Mouse (Mus musculus): Measurements from ENCODE around the gene Gm28048.

The Gm28048 gene

DNA sequence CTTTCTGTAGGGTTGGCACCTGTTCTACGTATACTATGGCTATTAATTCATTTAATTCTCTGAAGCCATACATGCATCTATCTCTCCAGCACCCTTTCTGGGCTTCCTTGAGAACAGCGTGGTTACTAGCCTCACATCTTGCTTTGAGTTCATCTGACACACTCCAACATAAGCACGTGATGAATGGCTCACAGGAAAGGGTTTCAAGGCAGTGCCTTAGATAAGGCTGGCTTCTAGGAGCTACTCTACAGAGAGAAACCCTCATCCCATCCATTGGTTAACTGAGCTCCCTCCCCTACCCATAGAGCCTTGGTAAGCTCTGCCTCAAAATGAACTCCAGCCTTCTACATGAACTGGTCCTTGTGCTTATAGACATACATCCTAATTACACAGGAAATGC, 168.5 kb downstream of the Gm28048 start:
- DNase-seq (ENCODE audit: inconsistent age in 2 of 2, low spot score in 1 of 2) = peak in 1 of 2 experiments; percentile 46

GRCm38 (mm10) chr11:22811413-22811812, 170.5 kb downstream of the Gm28048 start:
- no peak for DNase-seq (ENCODE audit: inconsistent age in 2 of 2, low spot score in 1 of 2)

DNA sequence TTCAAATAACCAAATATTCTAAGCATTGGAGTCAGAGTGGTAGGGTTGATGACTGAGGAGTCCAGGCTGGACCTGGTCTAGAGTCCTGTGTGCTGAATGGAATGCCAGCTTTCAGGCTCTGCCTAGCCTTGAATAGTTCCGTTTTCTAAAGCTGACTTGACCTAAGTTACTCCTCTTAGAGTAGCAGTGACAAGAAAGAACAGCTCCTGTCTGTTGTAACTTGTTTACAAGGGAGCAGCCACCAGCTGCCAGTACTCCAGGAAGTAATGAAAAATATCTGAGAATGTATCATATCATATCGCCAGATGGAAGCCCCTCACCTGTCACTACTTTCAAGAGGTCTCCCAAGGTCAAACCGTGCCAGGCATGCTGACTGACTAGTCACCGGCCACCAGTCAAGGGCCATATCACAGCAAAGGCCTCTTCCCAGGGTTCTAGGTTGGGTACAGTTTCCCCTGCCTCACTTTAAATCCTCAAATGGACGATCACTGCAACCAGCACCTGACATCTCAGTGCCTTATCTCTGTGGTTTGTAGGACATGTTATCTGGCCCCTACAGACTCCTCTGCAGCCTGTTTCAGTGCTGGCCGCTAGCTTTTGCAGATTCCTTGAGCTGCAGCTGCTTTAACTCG, 172.3 kb downstream of the Gm28048 start:
- DNase-seq (ENCODE audit: inconsistent age in 2 of 2, low spot score in 1 of 2) = no peak

DNA sequence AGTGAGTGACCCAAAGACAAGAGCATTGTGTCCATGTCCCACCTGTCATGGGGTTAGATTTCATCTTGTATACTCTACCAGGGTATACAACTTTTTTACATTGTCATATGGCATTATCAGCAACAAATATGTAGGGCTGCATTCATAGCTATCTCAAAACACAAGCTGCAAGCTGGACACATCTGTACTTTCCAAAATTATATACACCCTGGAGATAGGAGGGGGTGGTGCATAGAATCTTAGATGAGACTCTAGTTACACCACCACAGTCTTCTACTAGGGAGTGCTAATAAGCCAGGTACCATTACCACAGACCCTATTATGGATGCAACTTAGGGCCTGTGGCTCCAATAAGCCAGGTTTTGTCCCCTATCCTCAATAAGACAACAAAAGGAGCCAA, 173.8 kb downstream of the Gm28048 start:
- DNase-seq (ENCODE audit: inconsistent age in 2 of 2, low spot score in 1 of 2) = no peak

GRCm38 (mm10) chr11:22805171-22805570, 176.7 kb downstream of the Gm28048 start:
- DNase-seq (ENCODE audit: inconsistent age in 2 of 2, low spot score in 1 of 2) = no peak

DNA sequence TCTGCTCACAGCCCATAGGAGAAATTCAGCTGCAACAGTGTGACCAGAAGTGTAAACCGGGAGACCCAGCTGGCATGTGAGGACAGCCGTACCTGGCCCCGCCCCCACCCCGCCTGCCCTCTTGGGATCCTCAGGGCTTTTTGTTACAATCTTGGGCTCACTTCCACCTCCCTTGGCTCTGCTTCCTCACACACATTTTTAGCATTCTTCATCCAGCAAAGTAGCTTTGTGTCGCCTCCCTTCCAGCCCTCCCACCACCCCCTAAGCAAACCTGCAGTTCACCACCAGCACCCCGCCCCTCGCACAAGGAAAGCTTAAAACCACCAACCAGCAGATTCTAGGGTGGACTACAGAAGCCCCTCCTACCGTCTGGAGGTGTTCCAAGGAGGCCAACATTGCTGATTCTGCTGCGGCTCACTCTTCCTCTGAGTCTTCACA, 181.9 kb downstream of the Gm28048 start:
- DNase-seq (ENCODE audit: inconsistent age in 2 of 2, low spot score in 1 of 2) = no peak

DNA sequence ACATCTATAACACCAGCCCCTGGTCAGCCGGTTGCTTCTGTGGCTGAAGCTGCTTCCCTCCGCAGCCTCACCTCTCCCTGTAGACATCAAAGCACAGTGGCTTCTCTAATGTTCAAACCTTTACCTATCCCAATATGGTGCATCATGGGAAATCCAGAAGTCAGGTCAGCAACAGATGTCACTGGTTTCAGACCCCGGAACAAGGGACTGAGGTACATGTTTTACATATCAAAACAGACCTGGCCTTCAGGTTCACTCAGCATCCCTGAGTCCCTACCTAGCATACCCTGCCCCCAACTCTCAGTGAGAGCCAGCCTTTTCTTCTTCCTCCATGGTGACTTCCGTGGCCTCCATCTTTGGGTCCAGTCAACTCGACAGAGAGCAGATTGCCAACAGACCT, 183.0 kb downstream of the Gm28048 start:
- no peak for DNase-seq (ENCODE audit: inconsistent age in 2 of 2, low spot score in 1 of 2)

DNA sequence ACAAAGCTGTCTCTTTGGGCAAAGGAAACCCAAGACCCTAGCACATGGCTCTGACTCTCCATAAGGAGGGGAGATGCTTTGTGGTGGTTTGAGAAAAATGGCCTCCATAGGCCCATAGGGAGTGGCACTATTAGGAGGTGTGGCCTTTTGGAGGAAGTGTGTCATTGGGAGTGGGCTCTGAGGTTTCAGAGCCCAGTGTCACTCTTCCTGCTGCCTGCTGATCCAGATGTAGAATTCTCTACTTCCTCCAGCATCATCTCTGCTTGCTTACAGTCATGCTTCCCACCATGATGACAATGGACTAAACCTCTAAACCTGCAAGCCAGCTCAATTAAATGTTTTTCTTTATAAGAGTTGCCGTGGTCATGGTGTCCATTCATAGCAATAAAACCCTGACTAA, 187.2 kb downstream of the Gm28048 start:
- no peak for DNase-seq (ENCODE audit: inconsistent age in 2 of 2, low spot score in 1 of 2)

- DNase-seq (ENCODE audit: inconsistent age in 2 of 2, low spot score in 1 of 2) = no peak
Measured at GRCm38 (mm10) chr11:22793881-22794203, 188.0 kb downstream of the Gm28048 start.

DNA sequence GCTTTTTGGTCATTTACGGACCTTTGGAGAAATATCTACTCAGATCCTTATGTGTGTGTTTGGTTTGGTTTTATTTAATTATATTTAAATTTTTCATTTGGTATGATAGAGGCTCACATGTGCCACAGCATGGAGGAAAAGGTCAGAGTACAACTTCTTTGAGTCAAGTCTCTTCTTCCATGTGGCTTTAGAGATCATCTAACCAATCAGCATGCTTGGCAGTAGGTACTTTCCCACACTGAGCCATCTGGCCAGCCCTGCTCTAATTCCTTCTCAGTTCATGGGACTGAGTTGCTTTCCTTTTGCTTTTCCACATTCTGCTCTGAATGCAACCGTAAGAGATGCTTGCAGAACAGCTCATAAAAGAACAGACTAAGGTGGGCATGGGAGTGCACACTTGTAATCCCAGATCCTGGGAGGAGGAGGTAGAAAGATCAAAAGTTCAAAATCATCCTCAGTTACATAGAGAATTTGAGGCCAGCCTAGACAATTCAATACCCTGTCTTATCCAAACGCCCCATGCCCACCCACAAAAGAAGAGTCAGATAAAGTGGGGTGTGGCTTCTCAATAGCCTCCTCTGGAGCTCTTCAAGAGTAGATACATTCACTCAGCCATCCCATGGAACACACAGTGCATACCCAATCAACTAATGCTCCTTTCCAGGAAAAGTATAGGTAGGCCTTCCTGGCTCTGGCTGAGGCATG, 188.6 kb downstream of the Gm28048 start:
- DNase-seq (ENCODE audit: inconsistent age in 2 of 2, low spot score in 1 of 2) = no peak

DNA sequence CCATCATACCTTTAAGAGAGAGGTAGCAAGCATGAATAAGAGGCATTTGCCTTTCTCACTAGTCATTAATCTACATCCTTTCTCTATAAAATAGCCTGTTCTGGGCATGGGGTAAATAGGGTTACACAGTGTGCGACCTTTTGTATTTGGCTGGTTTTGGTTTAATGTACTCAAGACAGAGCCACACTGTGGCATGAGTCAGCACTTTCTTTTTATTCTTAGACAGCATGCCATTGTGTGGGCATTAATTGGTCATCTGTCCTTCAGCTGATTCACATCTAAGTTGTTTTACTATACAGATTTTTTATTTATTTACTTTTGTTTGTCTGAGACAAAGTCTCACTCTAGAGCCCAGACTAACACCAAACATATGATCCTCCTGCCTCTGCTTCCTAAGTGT, 189.7 kb downstream of the Gm28048 start:
- DNase-seq (ENCODE audit: inconsistent age in 2 of 2, low spot score in 1 of 2) = peak in 1 of 2 experiments; percentile 57

DNA sequence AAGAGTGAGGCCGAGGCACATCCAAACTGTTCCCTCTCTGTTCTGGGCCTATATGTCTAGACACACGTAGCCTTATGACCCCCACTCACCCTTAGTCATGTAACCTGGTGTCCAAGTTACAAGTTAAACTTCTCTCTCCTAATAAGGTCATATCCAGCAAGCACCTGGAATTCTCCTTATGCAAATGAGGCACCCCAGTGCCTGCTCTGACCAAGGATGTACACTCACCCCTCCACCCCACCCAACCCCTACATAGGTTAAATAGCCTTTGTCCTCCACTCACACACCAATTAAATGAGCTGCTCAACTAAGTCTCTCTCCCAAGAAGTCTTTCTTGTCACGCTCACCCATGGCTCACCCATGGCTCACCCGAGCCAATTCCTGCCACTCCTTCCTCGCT, 190.2 kb downstream of the Gm28048 start:
- no peak for DNase-seq (ENCODE audit: inconsistent age in 2 of 2, low spot score in 1 of 2)

DNA sequence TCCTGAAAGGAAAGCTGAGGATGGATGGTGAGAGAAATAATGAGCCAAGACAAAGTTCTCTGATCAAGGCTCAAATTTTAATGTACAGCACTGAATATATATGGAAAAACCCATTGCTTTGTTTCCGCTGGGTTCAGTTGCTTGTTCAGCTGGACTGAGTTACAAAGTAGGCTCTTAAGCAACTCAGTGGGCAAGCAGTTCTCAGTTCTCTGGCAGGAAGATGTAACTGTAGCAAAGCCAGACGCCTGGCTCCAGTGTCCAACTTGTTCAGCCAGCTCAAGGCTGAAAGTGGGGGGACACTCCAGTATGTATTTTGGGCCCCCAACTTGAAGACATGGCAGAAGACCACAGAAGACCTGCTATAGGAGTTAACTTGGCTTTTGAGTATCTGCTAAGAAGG, 194.1 kb downstream of the Gm28048 start:
- no peak for DNase-seq (ENCODE audit: inconsistent age in 2 of 2, low spot score in 1 of 2)
